ENCODE assay signal across 27 mouse cellular contexts in genomic region chr12:71859096-71859495, GRCm38 (mm10). TPM values are rescaled to one million over a fixed set of nuclear protein-coding genes. Genes with fewer than 3 reads are reported as not detected.
DNase-seq lines count a peak whose midpoint lies in the region; ATAC-seq and TF ChIP-seq lines count a peak whose summit lies in the region.
"Had no signal": no experiment of that assay in that cellular context is flagged by ENCODE, and none has a peak within 500 bp of the region (broad histone marks: within the 10 kb centered on the region; RNA-seq: fewer than 3 reads in every experiment).

No protein-coding gene starts in this region.

- peaks cover 14% of the 10 kb centered on the region for H3K79me2 ChIP-seq in heart, adult 2 months (replicated peaks; ENCODE audit: control insufficient read depth, insufficient read depth, low read length)

- no peaks in the 10 kb centered on the region for H3K27me3 ChIP-seq in heart, embryonic 13.5 days (replicated peaks)
- no peaks in the 10 kb centered on the region for H3K27me3 ChIP-seq in heart, adult 2 months (ENCODE audit: control insufficient read depth, insufficient read depth, low read length)
- no peaks in the 10 kb centered on the region for H3K27me3 ChIP-seq in lung, postnatal 0 days (replicated peaks; ENCODE audit: insufficient read depth, low read length)
- H3K27me3 ChIP-seq: embryonic facial prominence, embryonic 12.5 days; forebrain, embryonic 15.5 days; hindbrain, embryonic 12.5 days; liver, embryonic 12.5 days; neural tube, embryonic 13.5 days had no signal

- H3K27ac ChIP-seq in heart, embryonic 13.5 days (replicated peaks), result peak overlapping the region; percentile 66
- H3K27ac ChIP-seq in heart, adult 2 months, result no peak overlapping the region
- H3K27ac ChIP-seq in lung, postnatal 0 days (ENCODE audit: low read length), result no peak overlapping the region
- H3K27ac ChIP-seq: embryonic facial prominence, embryonic 12.5 days; forebrain, embryonic 10.5 days; forebrain, embryonic 15.5 days; hindbrain, embryonic 12.5 days; liver, embryonic 12.5 days; neural tube, embryonic 13.5 days; stomach, postnatal 0 days had no signal

- no peak for TF ChIP-seq CTCF in heart, adult 2 months (IDR thresholded peaks at IDR 0.05)
- no peak for TF ChIP-seq CTCF in lung, postnatal 0 days (IDR thresholded peaks at IDR 0.05)

- no peak overlapping the region; the same call in 1 of the 2 replicates for H3K4me2 ChIP-seq in heart, embryonic 13.5 days
- H3K4me2 ChIP-seq in lung, postnatal 0 days (replicated peaks; ENCODE audit: low read depth, low read length), result no peak overlapping the region
- H3K4me2 ChIP-seq: embryonic facial prominence, embryonic 12.5 days; forebrain, embryonic 15.5 days; hindbrain, embryonic 12.5 days; liver, embryonic 12.5 days; midbrain, embryonic 11.5 days; neural tube, embryonic 13.5 days had no signal

- H3K9me3 ChIP-seq in heart, embryonic 13.5 days, result no peaks in the 10 kb centered on the region
- no peaks in the 10 kb centered on the region for H3K9me3 ChIP-seq in lung, postnatal 0 days (ENCODE audit: low read length)
- H3K9me3 ChIP-seq: embryonic facial prominence, embryonic 12.5 days; forebrain, embryonic 10.5 days; forebrain, embryonic 15.5 days; hindbrain, embryonic 12.5 days; liver, embryonic 12.5 days; neural tube, embryonic 13.5 days had no signal

- peaks cover 100% of the 10 kb centered on the region for H3K4me1 ChIP-seq in heart, embryonic 13.5 days
- H3K4me1 ChIP-seq in heart, adult 2 months (ENCODE audit: control insufficient read depth, insufficient read depth, low read length), result peaks cover 42% of the 10 kb centered on the region
- H3K4me1 ChIP-seq in lung, postnatal 0 days (ENCODE audit: insufficient read depth, low read depth, low read length), result peaks cover 31% of the 10 kb centered on the region; the same call in 1 of the 2 replicates

- no peak for DNase-seq in heart, adult 9 months (ENCODE audit: low spot score in 2 of 2)
- peak; percentile 46 for DNase-seq in heart, postnatal 4 days
- no peak for DNase-seq in heart, adult 2 months
- DNase-seq in lung, postnatal 0 days (ENCODE audit: low spot score), result peak; percentile 47
- no peak for DNase-seq in lung, postnatal 14 days
- DNase-seq: adrenal gland, postnatal 36 days; B cell, adult 2 months; cerebellum, adult 8-10 months; gastrocnemius, postnatal 25 days; kidney, adult 9 months; kidney, postnatal 10 days; layer of hippocampus, postnatal 36 days; left cerebral cortex, postnatal 4 days; liver, postnatal 0 days; right cerebral cortex, postnatal 4 days; thymus, adult 18-20 months; thymus, postnatal 25 days had no signal

- no peak for TF ChIP-seq EP300 in heart, adult 2 months (IDR thresholded peaks at IDR 0.05; ENCODE audit: insufficient read depth, low read depth, low read length)
- TF ChIP-seq EP300 in lung, postnatal 0 days (IDR thresholded peaks at IDR 0.05), result no peak

- H3K4me3 ChIP-seq in heart, embryonic 13.5 days, result no peak overlapping the region
- H3K4me3 ChIP-seq in heart, adult 2 months, result no peak overlapping the region
- H3K4me3 ChIP-seq in lung, postnatal 0 days (ENCODE audit: low read depth, low read length), result no peak overlapping the region
- H3K4me3 ChIP-seq: embryonic facial prominence, embryonic 12.5 days; forebrain, embryonic 10.5 days; forebrain, embryonic 15.5 days; hindbrain, embryonic 12.5 days; liver, embryonic 12.5 days; neural tube, embryonic 13.5 days had no signal

- no peak for ATAC-seq in heart, embryonic 13.5 days (ENCODE audit: extremely low read depth, insufficient number of reproducible peaks, low FRiP score, low TSS enrichment)
- ATAC-seq in lung, postnatal 0 days, result no peak
- ATAC-seq: forebrain, embryonic 15.5 days; intestine, postnatal 0 days; liver, embryonic 12.5 days; liver, postnatal 0 days had no signal

- intact Hi-C loops in heart, adult 2 months (cut with DNase I), result no loop called here

- peak overlapping the region; percentile 50 for H3K9ac ChIP-seq in heart, embryonic 13.5 days
- no peak overlapping the region for H3K9ac ChIP-seq in heart, adult 2 months (ENCODE audit: low read depth, low read length)
- H3K9ac ChIP-seq in lung, postnatal 0 days (replicated peaks; ENCODE audit: low read depth), result no peak overlapping the region
- H3K9ac ChIP-seq: embryonic facial prominence, embryonic 12.5 days; forebrain, embryonic 15.5 days; hindbrain, embryonic 12.5 days; liver, embryonic 12.5 days; liver, postnatal 0 days; neural tube, embryonic 13.5 days had no signal

- H3K36me3 ChIP-seq in heart, embryonic 13.5 days, result peaks cover 31% of the 10 kb centered on the region
- H3K36me3 ChIP-seq in heart, adult 2 months (ENCODE audit: control insufficient read depth, insufficient read depth, low read length), result peaks cover 32% of the 10 kb centered on the region
- no peaks in the 10 kb centered on the region for H3K36me3 ChIP-seq in lung, postnatal 0 days (ENCODE audit: insufficient read depth, low read length)
- H3K36me3 ChIP-seq: embryonic facial prominence, embryonic 12.5 days; forebrain, embryonic 15.5 days; hindbrain, embryonic 12.5 days had no signal

- 22% methylated on average over 5 of the region's 5 CpGs for WGBS in heart, embryonic 13.5 days
- WGBS in heart, adult 2 months, result 35% methylated on average over 5 of the region's 5 CpGs
- WGBS in lung, postnatal 0 days, result 27% methylated on average over 5 of the region's 5 CpGs

- TF ChIP-seq POLR2A in heart, adult 2 months (IDR thresholded peaks at IDR 0.05; ENCODE audit: insufficient read depth, low read depth, low read length), result no peak

RNA-seq across cellular contexts. Expression of gene Daam1, which starts 28.2 kb away (rescaled TPM):
- polyA plus RNA-seq in heart, embryonic 13.5 days (2015; fragmentation: Nextera tagmentation; extraction: Ambion mirVana), result 18.5 and 18.6 TPM in 2 replicates
- 10 to 100 TPM; 88.8 to 92.1 TPM for total RNA-seq in heart, postnatal 4 days (2021)
- 10 to 100 TPM; 67.2 to 77.6 TPM for total RNA-seq in heart, adult 2 months (2021)
- polyA plus RNA-seq in heart, adult 2 months (2012; rRNA removed), result 13.1 and 23.9 TPM in 2 replicates
- 11.0 and 12.1 TPM in 2 replicates for polyA plus RNA-seq in lung, postnatal 0 days (2015; fragmentation: Nextera tagmentation; extraction: Ambion mirVana)

Comparison
In these comparisons a context has a peak if more than half of its experiments do, and no peak if none do; other contexts are left out.
1. DNase-seq: peak in heart, postnatal 4 days (single experiment) and lung, postnatal 0 days (single experiment); none in heart, adult 9 months (0 of 2), heart, adult 2 months (0 of 2) and lung, postnatal 14 days (single experiment).